Mouse (Mus musculus): Measurements from ENCODE around the gene Tln2.

- TF ChIP-seq CTCF (IDR thresholded peaks at IDR 0.05; ENCODE audit: control insufficient read depth, insufficient read depth, insufficient read length) (no peak), USF1 (IDR thresholded peaks at IDR 0.05; ENCODE audit: low read depth) (no peak), CEBPB (IDR thresholded peaks at IDR 0.05; ENCODE audit: low read depth) (no peak), FOSL1 (IDR thresholded peaks at IDR 0.05; ENCODE audit: insufficient read depth, low read length, poor library complexity, severe bottlenecking) (no peak), MAX (IDR thresholded peaks at IDR 0.05) (no peak)
Measured at GRCm38 (mm10) chr9:67397756-67398155, 161.7 kb downstream of the Tln2 start.

Measured in C2C12 (cell line).